Mouse (Mus musculus) hindbrain, embryonic 16.5 days (tissue): ENCODE measurements around the gene C1ql2. TPM values are rescaled to one million over a fixed set of nuclear protein-coding genes. Genes with fewer than 3 reads are reported as not detected.

Source experiments
- ATAC-seq: fragments of 200-750 bp; cut with Nextera tagmentation; 2 replicates; pipeline ENCODE4 v1.8.0; 2017; ENCODE audit warnings: moderate TSS enrichment, moderate library complexity
- H3K27ac ChIP-seq: fragments of 300-500 bp; sonication (generic); 2 replicates; pipeline ENCODE4 v1.5.1; 2014; ENCODE audit warnings: low read depth, mild to moderate bottlenecking, control low read depth, low read length, moderate library complexity
- H3K27me3 ChIP-seq: fragments of 300-500 bp; sonication (generic); replicated peaks from 2 replicates; pipeline ENCODE4 v1.6.1; 2014; ENCODE audit warnings: low read length; ENCODE audit not compliant: control insufficient read depth, insufficient read depth
- H3K36me3 ChIP-seq: fragments of 300-500 bp; sonication (generic); 2 replicates; pipeline ENCODE4 v1.6.1; 2014; ENCODE audit warnings: mild to moderate bottlenecking, low read length, moderate library complexity, mixed read lengths; ENCODE audit not compliant: control insufficient read depth, insufficient read depth
- H3K4me1 ChIP-seq: fragments of 300-500 bp; sonication (generic); 2 replicates; pipeline ENCODE4 v1.6.1; 2014; ENCODE audit warnings: low read depth, low read length; ENCODE audit not compliant: control insufficient read depth, insufficient read depth
- H3K4me2 ChIP-seq: fragments of 300-500 bp; sonication (generic); 2 replicates; pipeline ENCODE4 v1.6.1; 2014; ENCODE audit warnings: mild to moderate bottlenecking, low read length, control low read depth, moderate library complexity
- H3K4me3 ChIP-seq: fragments of 300-500 bp; sonication (generic); 2 replicates; pipeline ENCODE4 v1.5.1; 2014; ENCODE audit warnings: mild to moderate bottlenecking, low read length, control low read depth, moderate library complexity
- H3K9ac ChIP-seq: fragments of 300-500 bp; sonication (generic); 2 replicates; pipeline ENCODE4 v1.6.1; 2014; ENCODE audit warnings: low read depth, mild to moderate bottlenecking, control low read depth, low read length, moderate library complexity
- H3K9me3 ChIP-seq: fragments of 300-500 bp; sonication (generic); 2 replicates; pipeline ENCODE4 v1.6.1; 2014; ENCODE audit warnings: mild to moderate bottlenecking, low read length, moderate library complexity; ENCODE audit not compliant: control insufficient read depth
- WGBS: fragments of 180-500 bp; shearing (Covaris S2); extraction: QIAGEN DNeasy Blood & Tissue Kit; methylation state at CpG from one replicate; pipeline ENCODE4 v1.1.7; 2014; 5-methylcytosine and 5-hydroxymethylcytosine counted together
- polyA plus RNA-seq: library from polyadenylated mRNA; unstranded; fragments of >200 nt; fragmentation: Nextera tagmentation; extraction: Ambion mirVana; gene quantifications from 2 replicates; pipeline ENCODE4 v1.2.1, GENCODE M21; 2015

The C1ql2 gene
- polyA plus RNA-seq: 5.4 and 5.8 TPM in 2 replicates

- peaks cover 58% of the 10 kb centered on the region for H3K27me3 ChIP-seq
These were observed at the start of gene C1ql2 for GRCm38 (mm10) chr1:120340419-120341171. Gene C1ql2, plus strand, starts transcription at chr1:120340582.

GRCm38 (mm10) chr1:120291709-120292108 lies 48.7 kb upstream of the C1ql2 start:
- no peaks in the 10 kb centered on the region for H3K4me1 ChIP-seq
- no peaks in the 10 kb centered on the region for H3K36me3 ChIP-seq
- ATAC-seq: no peak
- 88% methylated on average over 3 of the region's 3 CpGs for WGBS
- H3K9ac ChIP-seq: no peak overlapping the region
- no peaks in the 10 kb centered on the region for H3K27me3 ChIP-seq
- H3K9me3 ChIP-seq: no peaks in the 10 kb centered on the region; the same call in 1 of the 2 replicates
- no peak overlapping the region for H3K4me3 ChIP-seq
- H3K27ac ChIP-seq: no peak overlapping the region
- no peak overlapping the region for H3K4me2 ChIP-seq

More at GRCm38 (mm10) chr1:120340419-120341171, at the start of gene C1ql2:
- under 1% methylated on average over 63 of the region's 73 CpGs for WGBS
- H3K4me2 ChIP-seq: peak within 1 kb of the TSS; percentile 59
- H3K4me3 ChIP-seq: peak within 1 kb of the TSS; percentile 42
- no peaks in the 10 kb centered on the region for H3K9me3 ChIP-seq
- H3K9ac ChIP-seq: peak within 1 kb of the TSS; percentile 45; the same call in 1 of the 2 replicates
- ATAC-seq: peak; percentile 65
- H3K36me3 ChIP-seq: no peaks in the 10 kb centered on the region
- no peak within 1 kb of the TSS for H3K27ac ChIP-seq
- peaks cover 21% of the 10 kb centered on the region for H3K4me1 ChIP-seq

- Histone ChIP-seq H3K9me3 (no peaks in the 10 kb centered on the region; the same call in 1 of the 2 replicates), H3K27me3 (no peaks in the 10 kb centered on the region), H3K4me2 (no peak overlapping the region), H3K4me1 (no peaks in the 10 kb centered on the region), H3K9ac (no peak overlapping the region), H3K4me3 (no peak overlapping the region), H3K27ac (no peak overlapping the region), H3K36me3 (no peaks in the 10 kb centered on the region)
- ATAC-seq: no peak
- 77% methylated on average over 1 of the region's 1 CpGs for WGBS
These were observed 46.6 kb upstream of the C1ql2 start for GRCm38 (mm10) chr1:120293803-120294202.

GRCm38 (mm10) chr1:120296936-120297335 lies 43.4 kb upstream of the C1ql2 start:
- H3K36me3 ChIP-seq: no peaks in the 10 kb centered on the region
- H3K4me2 ChIP-seq: no peak overlapping the region
- no peaks in the 10 kb centered on the region; the same call in 1 of the 2 replicates for H3K9me3 ChIP-seq
- ATAC-seq: no peak
- no peak overlapping the region for H3K27ac ChIP-seq
- no peak overlapping the region for H3K4me3 ChIP-seq
- no peaks in the 10 kb centered on the region for H3K4me1 ChIP-seq
- no peaks in the 10 kb centered on the region for H3K27me3 ChIP-seq
- H3K9ac ChIP-seq: no peak overlapping the region
- WGBS: 91% methylated on average over 2 of the region's 2 CpGs

GRCm38 (mm10) chr1:120305801-120306200 lies 34.6 kb upstream of the C1ql2 start:
- no peak for ATAC-seq
- Histone ChIP-seq H3K4me1 (no peaks in the 10 kb centered on the region), H3K4me2 (no peak overlapping the region), H3K36me3 (no peaks in the 10 kb centered on the region), H3K27me3 (no peaks in the 10 kb centered on the region), H3K9ac (no peak overlapping the region), H3K27ac (no peak overlapping the region), H3K4me3 (no peak overlapping the region), H3K9me3 (no peaks in the 10 kb centered on the region)
- 66% methylated on average over 2 of the region's 2 CpGs for WGBS

- Histone ChIP-seq H3K4me2 (peak overlapping the region; percentile 6), H3K36me3 (no peaks in the 10 kb centered on the region), H3K4me3 (no peak overlapping the region), H3K9me3 (no peaks in the 10 kb centered on the region), H3K9ac (no peak overlapping the region), H3K27ac (no peak overlapping the region), H3K4me1 (peaks cover 7% of the 10 kb centered on the region), H3K27me3 (peaks cover 4% of the 10 kb centered on the region)
- peak; percentile 70 for ATAC-seq
- 49% methylated on average over 16 of the region's 16 CpGs for WGBS
These were observed 18.9 kb upstream of the C1ql2 start for GRCm38 (mm10) chr1:120321270-120322021.

GRCm38 (mm10) chr1:120323131-120323561 lies 17.2 kb upstream of the C1ql2 start:
- no peaks in the 10 kb centered on the region for H3K36me3 ChIP-seq
- no peak overlapping the region for H3K4me2 ChIP-seq
- no peaks in the 10 kb centered on the region for H3K9me3 ChIP-seq
- H3K4me3 ChIP-seq: no peak overlapping the region
- no peak for ATAC-seq
- peaks cover 4% of the 10 kb centered on the region for H3K27me3 ChIP-seq
- 93% methylated on average over 5 of the region's 5 CpGs for WGBS
- no peak overlapping the region for H3K9ac ChIP-seq
- peaks cover 7% of the 10 kb centered on the region for H3K4me1 ChIP-seq
- no peak overlapping the region for H3K27ac ChIP-seq

- no peak for ATAC-seq
- 15% methylated on average over 6 of the region's 6 CpGs for WGBS
- Histone ChIP-seq H3K36me3 (no peaks in the 10 kb centered on the region), H3K27ac (no peak overlapping the region), H3K27me3 (peaks cover 7% of the 10 kb centered on the region), H3K4me1 (no peaks in the 10 kb centered on the region), H3K9me3 (no peaks in the 10 kb centered on the region), H3K9ac (no peak overlapping the region), H3K4me3 (no peak overlapping the region), H3K4me2 (no peak overlapping the region)
These were observed 12.7 kb upstream of the C1ql2 start for GRCm38 (mm10) chr1:120327714-120328113.

- no peak overlapping the region for H3K27ac ChIP-seq
- no peak overlapping the region for H3K4me3 ChIP-seq
- no peak overlapping the region for H3K9ac ChIP-seq
- ATAC-seq: no peak
- 56% methylated on average over 1 of the region's 1 CpGs for WGBS
- H3K4me2 ChIP-seq: no peak overlapping the region
- H3K27me3 ChIP-seq: peaks cover 7% of the 10 kb centered on the region
- H3K36me3 ChIP-seq: no peaks in the 10 kb centered on the region
- H3K9me3 ChIP-seq: no peaks in the 10 kb centered on the region
- H3K4me1 ChIP-seq: no peaks in the 10 kb centered on the region
These were observed 12.2 kb upstream of the C1ql2 start for GRCm38 (mm10) chr1:120328212-120328611.
